Mouse (Mus musculus): ENCODE measurements at regions not wholly inside any gene's neighbourhood (a gene's known extent, or its start where the extent isn't known, plus 50 kb on each side); places are given as distances from the start of the nearest gene placed in this dataset.
"Not testable (repeated sequence)": the region's sequence is repeated elsewhere in the genome, so short reads cannot be mapped to it uniquely, and the experiment has no call there.

- intact Hi-C loops (cut with DNase I): no loop called here
- peak; percentile 3 to 4 for DNase-seq (ENCODE audit: low spot score in 2 of 2)
These were observed 512.1 kb upstream of the Vrk2 start for GRCm38 (mm10) chr11:27105920-27106319.

- intact Hi-C loops (cut with DNase I): no loop called here
- DNase-seq (ENCODE audit: low spot score in 2 of 2): no peak
These were observed 509.1 kb upstream of the Vrk2 start for GRCm38 (mm10) chr11:27102906-27103305.

GRCm38 (mm10) chr11:27102045-27102444 lies 508.2 kb upstream of the Vrk2 start:
- DNase-seq (ENCODE audit: low spot score in 2 of 2): no peak
- intact Hi-C loops (cut with DNase I): no loop called here

- intact Hi-C loops (cut with DNase I): no loop called here
These were observed 502.8 kb upstream of the Vrk2 start for GRCm38 (mm10) chr11:27096615-27097014.

GRCm38 (mm10) chr11:27095460-27095859 lies 501.7 kb upstream of the Vrk2 start:
- DNase-seq (ENCODE audit: low spot score in 2 of 2); intact Hi-C loops (cut with DNase I): not testable (repeated sequence)

More at GRCm38 (mm10) chr11:27096615-27097014, 502.8 kb upstream of the Vrk2 start:
- DNase-seq (ENCODE audit: low spot score in 2 of 2): no peak

GRCm38 (mm10) chr11:27086516-27086915 lies 492.7 kb upstream of the Vrk2 start:
- intact Hi-C loops (cut with DNase I): no loop called here
- DNase-seq (ENCODE audit: low spot score in 2 of 2): no peak

- no peak for DNase-seq (ENCODE audit: low spot score in 2 of 2)
- intact Hi-C loops (cut with DNase I): no loop called here
These were observed 487.4 kb upstream of the Vrk2 start for GRCm38 (mm10) chr11:27081188-27081587.

- no peak for DNase-seq (ENCODE audit: low spot score in 2 of 2)
- intact Hi-C loops (cut with DNase I): no loop called here
These were observed 476.6 kb upstream of the Vrk2 start for GRCm38 (mm10) chr11:27070381-27070780.

- no peak for DNase-seq (ENCODE audit: low spot score in 2 of 2)
- intact Hi-C loops (cut with DNase I): no loop called here
These were observed 433.5 kb upstream of the Vrk2 start for GRCm38 (mm10) chr11:27027243-27027852.

GRCm38 (mm10) chr11:27025500-27025899 lies 431.7 kb upstream of the Vrk2 start:
- DNase-seq (ENCODE audit: low spot score in 2 of 2): no peak
- intact Hi-C loops (cut with DNase I): no loop called here

- DNase-seq (ENCODE audit: low spot score in 2 of 2): peak; percentile 76 to 83
- intact Hi-C loops (cut with DNase I): no loop called here
These were observed 402.7 kb upstream of the Vrk2 start for GRCm38 (mm10) chr11:26996292-26997099.

GRCm38 (mm10) chr11:26981216-26981615 lies 387.4 kb upstream of the Vrk2 start:
- no peak for DNase-seq (ENCODE audit: low spot score in 2 of 2)
- intact Hi-C loops (cut with DNase I): no loop called here

- DNase-seq (ENCODE audit: low spot score in 2 of 2): no peak
- intact Hi-C loops (cut with DNase I): no loop called here
These were observed 378.8 kb upstream of the Vrk2 start for GRCm38 (mm10) chr11:26972533-26973081.

GRCm38 (mm10) chr11:26971161-26971560 lies 377.4 kb upstream of the Vrk2 start:
- DNase-seq (ENCODE audit: low spot score in 2 of 2): no peak
- intact Hi-C loops (cut with DNase I): no loop called here

- intact Hi-C loops (cut with DNase I): loop anchor here (10.0 kb wide), 1 partner anchor 763 kb away; no protein-coding TSS in a partner anchor
- peak in 1 of 2 experiments; percentile 39 for DNase-seq (ENCODE audit: low spot score in 2 of 2)
These were observed 373.6 kb upstream of the Vrk2 start for GRCm38 (mm10) chr11:26967427-26967826.

GRCm38 (mm10) chr11:26962928-26963667 lies 369.3 kb upstream of the Vrk2 start:
- intact Hi-C loops (cut with DNase I): loop anchor here (10.0 kb wide), 1 partner anchor 758 kb away; no protein-coding TSS in a partner anchor
- DNase-seq (ENCODE audit: low spot score in 2 of 2): peak; percentile 24 to 25

- intact Hi-C loops (cut with DNase I): loop anchor here (10.0 kb wide), 1 partner anchor 757 kb away; no protein-coding TSS in a partner anchor
These were observed 368.5 kb upstream of the Vrk2 start for GRCm38 (mm10) chr11:26962040-26962927.

GRCm38 (mm10) chr11:26961336-26961980 lies 367.7 kb upstream of the Vrk2 start:
- peak; percentile 91 to 95 for DNase-seq (ENCODE audit: low spot score in 2 of 2)
- intact Hi-C loops (cut with DNase I): loop anchor here (10.0 kb wide), 1 partner anchor 757 kb away; no protein-coding TSS in a partner anchor

More at GRCm38 (mm10) chr11:26962040-26962927, 368.5 kb upstream of the Vrk2 start:
- DNase-seq (ENCODE audit: low spot score in 2 of 2): no peak

Measured in left cerebral cortex, postnatal 14 days (tissue).